Mouse (Mus musculus): ENCODE data around the gene Trpm4.

The Trpm4 gene

GRCm38 (mm10) chr7:45312686-45313453, 20.7 kb downstream of the Trpm4 start:
- no peak for DNase-seq (ENCODE audit: low spot score in 2 of 2)

GRCm38 (mm10) chr7:45312023-45312422, 21.6 kb downstream of the Trpm4 start:
- DNase-seq (ENCODE audit: low spot score in 2 of 2) = no peak

DNA sequence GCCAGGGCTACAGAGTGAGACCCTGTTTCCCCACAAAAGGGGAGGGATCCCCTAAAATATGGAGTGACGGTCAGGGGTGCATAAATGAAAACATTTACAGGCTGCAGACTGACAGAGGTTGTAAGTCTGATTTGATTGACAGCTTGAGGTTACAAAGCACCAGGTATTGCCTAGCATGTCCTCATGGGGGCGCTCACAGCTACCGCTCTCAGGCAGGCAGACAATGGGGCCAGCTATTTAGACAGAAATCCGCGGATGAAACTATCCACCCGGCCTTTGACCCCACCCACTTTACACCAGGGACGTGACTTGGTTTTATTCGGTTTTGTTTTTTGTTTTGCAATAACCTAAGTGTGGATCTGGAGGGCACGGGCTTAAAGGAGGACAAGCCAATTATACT, 24.1 kb downstream of the Trpm4 start:
- peak in 1 of 2 experiments; percentile 34 for DNase-seq (ENCODE audit: low spot score in 2 of 2)

GRCm38 (mm10) chr7:45308551-45309240, 24.9 kb downstream of the Trpm4 start:
- DNase-seq (ENCODE audit: low spot score in 2 of 2) = peak in 1 of 2 experiments; percentile 20

GRCm38 (mm10) chr7:45305275-45305674, 28.3 kb downstream of the Trpm4 start:
- peak; percentile 16 to 27 for DNase-seq (ENCODE audit: low spot score in 2 of 2)

DNA sequence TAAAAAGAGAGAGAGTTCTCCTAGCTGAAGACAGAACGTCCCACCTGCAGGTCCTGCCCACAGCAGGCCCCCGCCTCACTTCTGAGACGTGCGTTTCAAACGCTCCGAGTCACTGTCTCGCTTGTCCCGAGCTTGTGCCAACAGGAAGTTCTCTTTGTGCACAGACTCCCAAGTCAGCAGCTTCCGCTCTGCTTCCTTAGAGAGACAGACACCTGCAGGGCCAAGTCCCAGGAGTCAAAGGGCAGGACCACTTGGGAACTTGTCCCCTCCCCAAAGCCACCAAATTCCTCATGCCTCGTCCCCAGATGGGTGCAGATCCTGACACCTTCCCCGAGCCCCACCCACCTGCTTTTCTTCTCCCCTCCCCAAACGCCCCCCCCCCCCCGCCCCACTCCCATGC, 28.7 kb downstream of the Trpm4 start:
- DNase-seq (ENCODE audit: low spot score in 2 of 2) = no peak

DNA sequence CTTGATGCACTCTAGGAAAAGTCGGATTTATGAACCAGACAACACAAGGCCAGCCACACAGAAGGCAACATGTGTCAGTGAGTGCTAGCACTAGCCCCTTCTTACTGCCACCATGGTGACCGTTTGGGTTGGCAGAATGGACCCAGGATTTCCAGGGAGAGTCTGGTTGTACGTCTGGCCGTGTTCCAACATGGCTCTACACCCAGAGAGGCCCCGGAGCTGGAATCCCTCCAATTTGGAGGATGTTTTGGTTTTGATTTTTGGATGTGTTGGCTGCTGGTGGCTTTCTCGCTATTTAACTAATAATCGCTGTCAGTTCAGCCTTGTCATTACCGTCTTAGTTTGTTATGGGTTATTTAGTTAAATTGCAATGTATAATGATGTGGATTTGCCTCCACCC, 31.0 kb downstream of the Trpm4 start:
- no peak for DNase-seq (ENCODE audit: low spot score in 2 of 2)

GRCm38 (mm10) chr7:45300270-45300669, 33.3 kb downstream of the Trpm4 start:
- DNase-seq (ENCODE audit: low spot score in 2 of 2) = no peak

DNA sequence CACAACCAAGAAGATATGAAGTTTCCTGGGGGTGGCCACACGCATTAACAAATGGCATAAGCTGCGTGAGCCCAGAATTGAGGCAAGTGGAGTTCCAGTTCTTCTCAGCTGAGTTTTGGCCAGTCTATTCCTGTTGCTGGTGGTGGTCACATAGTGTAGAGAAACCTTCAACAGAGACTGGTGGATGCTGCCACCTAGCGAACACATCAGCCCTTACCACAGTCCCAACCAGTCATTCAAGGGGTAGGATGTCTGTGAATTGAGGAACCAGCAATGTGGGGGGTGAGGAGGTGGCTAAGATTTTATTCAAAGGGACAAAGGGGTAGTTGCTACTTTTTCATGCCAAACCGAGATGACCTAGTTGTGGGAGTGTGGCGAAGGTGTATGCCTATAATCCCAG, 33.8 kb downstream of the Trpm4 start:
- peak; percentile 70 to 71 for DNase-seq (ENCODE audit: low spot score in 2 of 2)

DNA sequence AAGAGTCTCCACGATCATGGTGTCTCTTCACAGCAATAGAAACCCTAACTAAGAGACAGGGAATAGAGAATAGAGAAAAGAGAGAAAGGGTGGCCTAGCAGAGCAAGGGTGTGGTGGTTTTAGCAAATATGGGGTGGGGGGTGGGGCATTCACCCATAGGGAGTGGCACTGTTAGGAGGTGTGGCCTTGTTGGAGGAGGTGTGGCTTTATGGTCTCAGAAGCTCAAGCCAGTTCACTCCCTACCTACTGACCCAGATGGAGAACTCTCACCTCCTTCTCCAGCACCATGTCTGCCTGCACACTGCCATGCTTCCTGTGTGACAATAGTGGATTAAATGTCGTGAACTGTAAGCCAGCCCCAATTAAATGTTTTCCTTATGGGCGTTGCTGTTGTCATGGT, 36.0 kb downstream of the Trpm4 start:
- DNase-seq (ENCODE audit: low spot score in 2 of 2) = no peak

- DNase-seq (ENCODE audit: low spot score in 2 of 2) = no peak
Measured at GRCm38 (mm10) chr7:45296626-45297025, 37.0 kb downstream of the Trpm4 start.

- DNase-seq (ENCODE audit: low spot score in 2 of 2) = no peak
Measured at GRCm38 (mm10) chr7:45286486-45286885, 47.1 kb downstream of the Trpm4 start.

DNA sequence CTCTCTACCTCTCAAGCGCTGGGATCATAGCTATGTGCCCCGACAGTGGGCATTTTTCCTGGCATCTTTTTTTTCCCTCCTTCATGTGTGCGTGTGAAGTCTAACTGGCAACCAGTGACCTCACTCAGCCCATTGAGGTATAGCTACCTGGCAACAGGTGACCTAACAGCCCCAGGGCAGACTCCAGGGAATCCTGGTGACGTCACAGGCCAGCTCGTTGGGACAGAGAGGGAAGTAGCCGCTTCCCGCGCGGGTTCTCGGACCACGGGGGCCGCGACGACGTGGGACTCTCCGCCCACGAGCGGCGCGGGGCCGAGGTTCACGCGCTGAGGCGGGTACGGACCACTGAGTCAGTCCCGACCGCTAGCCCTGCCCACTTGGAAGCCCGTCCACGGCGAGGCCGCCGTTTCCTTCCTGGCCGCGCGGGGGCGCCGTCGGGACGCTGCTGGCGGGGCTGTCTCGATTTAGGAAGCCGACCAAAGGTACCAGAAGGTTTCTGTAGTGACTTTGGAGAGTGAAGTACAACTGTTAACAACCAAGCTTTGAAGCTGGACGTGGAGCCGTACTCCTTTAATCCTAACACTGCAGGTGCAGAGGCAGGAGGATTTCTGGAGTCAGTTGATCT, 56.3 kb downstream of the Trpm4 start, which contains the start of gene Slc6a21:
Slc6a21 (plus strand) TSS at position 378 of the 625 bp plus-strand sequence.
- DNase-seq (ENCODE audit: low spot score in 2 of 2) = peak; percentile 77 to 79

- DNase-seq (ENCODE audit: low spot score in 2 of 2) = no peak
Measured at GRCm38 (mm10) chr7:45273672-45274071, 59.9 kb downstream of the Trpm4 start.

DNA sequence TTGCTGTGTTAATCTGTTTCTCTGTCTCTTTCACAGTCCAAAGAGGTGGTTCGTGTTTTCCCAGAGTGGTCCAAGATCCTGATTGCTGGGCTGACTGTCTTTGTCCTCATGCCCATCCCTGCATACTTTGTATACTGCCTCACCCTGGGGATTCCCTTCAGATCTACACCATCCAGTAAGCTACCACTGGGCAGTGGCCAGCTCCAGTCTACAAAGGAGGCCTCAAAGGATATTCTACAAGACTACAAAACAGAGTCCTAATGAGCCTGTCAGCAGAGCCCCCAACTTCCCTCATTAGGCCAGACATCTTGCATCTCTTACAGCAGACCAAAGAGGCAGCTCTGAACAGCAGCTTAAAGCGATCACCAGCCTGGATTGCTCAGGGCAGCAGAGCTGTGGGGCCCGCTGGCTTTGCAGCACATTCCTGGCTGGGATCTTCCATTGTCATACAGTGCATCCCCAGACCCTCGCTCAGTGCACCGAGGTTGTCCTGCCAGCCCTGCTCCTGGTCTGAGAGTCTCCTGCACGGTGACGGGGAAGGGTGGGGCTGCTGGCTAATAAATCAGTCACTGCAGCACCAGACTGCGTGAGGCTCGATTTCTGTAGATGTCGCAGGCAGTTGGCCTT, 60.7 kb downstream of the Trpm4 start:
- no peak for DNase-seq (ENCODE audit: low spot score in 2 of 2)

- DNase-seq (ENCODE audit: low spot score in 2 of 2) = no peak
Measured at GRCm38 (mm10) chr7:45265518-45265917, 68.1 kb downstream of the Trpm4 start.

DNA sequence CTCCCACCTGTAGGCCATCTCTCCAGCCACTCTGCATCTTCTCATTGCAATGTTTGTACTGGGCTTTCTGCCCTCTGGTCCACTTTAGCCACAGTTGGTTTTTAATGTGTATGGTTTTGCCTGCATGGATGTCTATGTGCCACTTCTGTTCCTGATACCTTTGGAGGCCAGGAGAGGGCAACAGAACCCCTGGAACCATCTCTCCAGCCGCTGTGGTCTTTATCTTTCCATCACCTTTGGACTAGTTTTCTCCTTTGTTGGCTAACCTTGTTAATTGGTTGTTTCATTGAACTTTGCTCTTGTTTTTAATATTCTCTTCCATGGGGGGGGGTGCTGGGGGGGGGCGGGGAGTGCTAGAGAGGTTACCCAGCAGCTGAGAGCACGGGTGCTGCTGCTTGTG, 69.2 kb downstream of the Trpm4 start:
- DNase-seq (ENCODE audit: low spot score in 2 of 2) = no peak

DNA sequence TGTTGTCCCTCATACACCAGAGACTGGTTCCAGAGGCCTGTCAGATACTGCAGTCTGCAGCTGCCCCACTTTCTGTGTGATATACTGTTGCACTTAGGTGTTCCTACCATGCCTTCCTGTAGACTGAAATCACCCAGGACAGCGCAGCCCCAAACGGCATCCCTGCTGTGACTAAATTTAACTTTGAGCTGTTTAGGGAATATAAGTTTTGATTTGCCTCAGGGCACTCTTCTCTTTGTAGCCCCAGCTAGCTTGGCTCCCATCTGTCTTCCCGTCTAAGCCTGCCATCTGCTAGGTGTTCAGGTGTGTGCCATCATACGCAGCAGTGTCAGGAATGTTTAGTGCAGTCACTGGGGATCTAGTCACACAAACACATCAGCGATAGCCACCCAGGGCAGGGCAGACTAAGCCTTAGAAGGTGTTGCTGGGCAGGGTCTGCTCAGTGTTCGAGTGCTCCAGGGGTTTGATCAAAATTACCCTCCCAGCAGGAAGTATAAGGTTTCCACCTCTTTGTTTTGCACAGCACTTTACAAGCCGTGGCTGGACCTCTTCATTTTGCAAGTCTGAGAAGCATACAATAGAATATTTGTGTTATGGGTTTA, 70.5 kb downstream of the Trpm4 start:
- DNase-seq (ENCODE audit: low spot score in 2 of 2) = no peak

GRCm38 (mm10) chr7:45262266-45262665, 71.3 kb downstream of the Trpm4 start:
- DNase-seq (ENCODE audit: low spot score in 2 of 2) = no peak

- DNase-seq (ENCODE audit: low spot score in 2 of 2) = no peak
Measured at GRCm38 (mm10) chr7:45259281-45259680, 74.3 kb downstream of the Trpm4 start.

GRCm38 (mm10) chr7:45257063-45257840, 76.3 kb downstream of the Trpm4 start:
- DNase-seq (ENCODE audit: low spot score in 2 of 2) = no peak

Data from spleen, postnatal 36 days (tissue).